Mouse (Mus musculus): ENCODE results near the gene Mul1. TPM values are rescaled to one million over a fixed set of nuclear protein-coding genes. Genes with fewer than 3 reads are reported as not detected.
"Not testable (repeated sequence)": the region's sequence is repeated elsewhere in the genome, so short reads cannot be mapped to it uniquely, and the experiment has no call there.

Gene Mul1
- polyA plus RNA-seq, 1 experiment from 2014 or later, result 20.7 TPM

DNA sequence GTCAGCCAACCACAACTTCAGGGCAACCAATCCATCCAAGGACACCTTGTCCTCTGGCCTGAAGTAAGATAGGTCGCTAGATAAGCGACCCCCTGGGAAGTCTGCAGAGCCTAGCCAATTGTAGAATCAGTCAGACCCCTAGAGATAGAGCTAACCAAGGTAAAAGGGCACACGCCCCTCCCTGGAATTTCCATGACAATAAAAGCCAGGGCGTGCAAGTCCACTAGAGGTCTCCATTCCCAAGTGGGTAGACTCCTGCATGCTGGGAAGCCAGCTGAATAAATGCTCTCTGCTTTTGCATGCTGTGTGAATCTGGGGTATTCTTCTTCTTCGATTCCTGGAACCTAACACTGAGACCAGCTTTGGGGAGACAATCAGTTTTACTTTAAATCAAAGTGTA lies 18.1 kb upstream of the Mul1 start:
- H3K9me3 ChIP-seq (replicated peaks), result no peaks in the 10 kb centered on the region
- 59% methylated on average over 5 of the region's 5 CpGs for WGBS
- peaks cover 79% of the 10 kb centered on the region for H3K27me3 ChIP-seq (ENCODE audit: low read depth, poor library complexity, severe bottlenecking)
- no peaks in the 10 kb centered on the region for H3K36me3 ChIP-seq
- no peak overlapping the region for H3K27ac ChIP-seq
- H3K4me1 ChIP-seq, result peaks cover 5% of the 10 kb centered on the region
- no peak overlapping the region for H3K4me3 ChIP-seq
- no peak for DNase-seq (ENCODE audit: low spot score)

DNA sequence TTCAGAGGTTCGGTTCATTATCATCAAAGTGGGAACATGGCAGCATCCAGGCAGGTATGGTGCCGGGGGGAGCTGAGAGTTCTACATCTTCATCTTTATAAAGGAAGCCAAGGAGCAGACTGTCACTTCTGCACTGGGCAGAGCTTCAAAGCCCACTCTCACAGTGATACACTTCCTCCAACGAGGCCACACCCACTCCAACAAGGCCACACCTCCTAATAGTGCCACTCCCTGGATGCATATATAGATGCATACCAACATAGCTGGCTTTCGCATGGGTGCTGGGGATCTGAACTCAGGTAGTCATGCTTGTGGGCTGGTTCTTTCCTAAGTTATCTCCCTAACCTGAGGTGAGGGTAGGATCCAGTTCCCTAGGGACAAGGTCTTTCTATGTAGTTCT lies 16.6 kb upstream of the Mul1 start:
- Histone ChIP-seq H3K27me3 (ENCODE audit: low read depth, poor library complexity, severe bottlenecking) (peaks cover 69% of the 10 kb centered on the region), H3K4me3 (no peak overlapping the region), H3K9me3 (replicated peaks) (no peaks in the 10 kb centered on the region), H3K4me1 (peaks cover 5% of the 10 kb centered on the region), H3K27ac (no peak overlapping the region), H3K36me3 (no peaks in the 10 kb centered on the region)
- 83% methylated on average over 4 of the region's 4 CpGs for WGBS
- no peak for DNase-seq (ENCODE audit: low spot score)

GRCm38 (mm10) chr4:138418340-138418957 lies 16.0 kb upstream of the Mul1 start:
- no peak for DNase-seq (ENCODE audit: low spot score)
- H3K4me3 ChIP-seq, result no peak overlapping the region
- WGBS, result 71% methylated on average over 11 of the region's 11 CpGs
- H3K27ac ChIP-seq, result no peak overlapping the region
- no peaks in the 10 kb centered on the region for H3K9me3 ChIP-seq (replicated peaks)
- H3K4me1 ChIP-seq, result peaks cover 5% of the 10 kb centered on the region
- no peaks in the 10 kb centered on the region for H3K36me3 ChIP-seq
- peaks cover 65% of the 10 kb centered on the region for H3K27me3 ChIP-seq (ENCODE audit: low read depth, poor library complexity, severe bottlenecking)

GRCm38 (mm10) chr4:138425028-138425427 lies 9.4 kb upstream of the Mul1 start:
- Histone ChIP-seq H3K4me1 (no peaks in the 10 kb centered on the region), H3K36me3 (no peaks in the 10 kb centered on the region), H3K27me3 (ENCODE audit: low read depth, poor library complexity, severe bottlenecking) (peaks cover 19% of the 10 kb centered on the region), H3K9me3 (replicated peaks) (no peaks in the 10 kb centered on the region), H3K27ac (no peak overlapping the region), H3K4me3 (no peak overlapping the region)
- WGBS, result 88% methylated on average over 6 of the region's 6 CpGs
- DNase-seq (ENCODE audit: low spot score), result no peak

- not testable (repeated sequence) for H3K4me1 ChIP-seq; H3K36me3 ChIP-seq; H3K27ac ChIP-seq; H3K4me3 ChIP-seq; H3K9me3 ChIP-seq (replicated peaks); DNase-seq (ENCODE audit: low spot score)
- peaks cover 17% of the 10 kb centered on the region; the same call in 1 of the 2 replicates for H3K27me3 ChIP-seq (ENCODE audit: low read depth, poor library complexity, severe bottlenecking)
- 89% methylated on average over 14 of the region's 14 CpGs for WGBS
These were observed 8.9 kb upstream of the Mul1 start for GRCm38 (mm10) chr4:138425604-138426003.

GRCm38 (mm10) chr4:138426778-138427705 lies 7.4 kb upstream of the Mul1 start:
- Histone ChIP-seq H3K36me3 (no peaks in the 10 kb centered on the region), H3K9me3 (replicated peaks) (no peaks in the 10 kb centered on the region), H3K4me3 (no peak overlapping the region), H3K4me1 (peaks cover 6% of the 10 kb centered on the region), H3K27me3 (ENCODE audit: low read depth, poor library complexity, severe bottlenecking) (peaks cover 6% of the 10 kb centered on the region; the same call in 1 of the 2 replicates), H3K27ac (no peak overlapping the region)
- peak; percentile 80 for DNase-seq (ENCODE audit: low spot score)
- 45% methylated on average over 22 of the region's 22 CpGs for WGBS

DNA sequence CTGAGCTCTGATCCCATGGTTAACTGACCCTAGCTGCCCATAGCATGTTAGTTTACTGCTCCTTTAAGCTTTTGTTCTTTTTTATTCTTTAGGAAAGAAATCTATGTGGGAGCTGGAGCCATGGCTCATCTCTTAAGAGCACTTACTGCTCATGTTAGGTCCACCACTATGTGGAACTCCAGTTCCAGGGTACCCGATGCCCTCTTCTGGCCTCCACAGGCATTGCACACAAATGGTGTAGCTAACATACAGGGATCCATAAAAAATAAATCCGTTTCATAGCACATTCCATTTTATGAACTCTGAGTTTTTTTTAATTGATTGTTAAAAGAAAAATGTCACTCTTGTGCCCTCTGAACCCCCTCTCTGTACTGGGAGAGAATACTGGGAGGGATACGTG lies 4.7 kb upstream of the Mul1 start:
- no peaks in the 10 kb centered on the region for H3K36me3 ChIP-seq
- peak; percentile 56 for DNase-seq (ENCODE audit: low spot score)
- WGBS, result 39% methylated on average over 3 of the region's 3 CpGs
- H3K27me3 ChIP-seq (ENCODE audit: low read depth, poor library complexity, severe bottlenecking), result peaks cover 6% of the 10 kb centered on the region; the same call in 1 of the 2 replicates
- no peak overlapping the region for H3K4me3 ChIP-seq
- H3K27ac ChIP-seq, result no peak overlapping the region
- H3K9me3 ChIP-seq (replicated peaks), result no peaks in the 10 kb centered on the region
- H3K4me1 ChIP-seq, result peaks cover 12% of the 10 kb centered on the region

DNA sequence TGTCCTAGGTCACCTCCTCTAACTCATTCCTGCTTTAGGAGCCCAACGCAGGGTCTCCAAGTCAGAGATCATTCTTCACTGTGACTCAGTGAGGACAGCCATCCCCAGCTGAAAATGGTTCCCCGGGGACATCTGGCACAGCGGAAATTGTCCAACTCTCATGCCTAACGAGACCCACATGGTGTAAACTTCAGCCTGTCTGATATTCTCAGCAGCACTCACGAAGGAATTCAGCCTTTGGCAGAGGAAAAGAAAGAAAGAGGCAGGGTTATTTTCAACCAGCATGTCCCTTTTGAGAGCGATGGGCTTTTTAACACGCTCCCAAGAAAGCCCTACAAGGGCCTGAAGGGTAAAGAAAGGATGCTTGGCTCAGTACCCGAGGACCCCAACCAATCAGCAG lies 3.1 kb upstream of the Mul1 start:
- peak overlapping the region; percentile 39; the same call in 1 of the 2 replicates for H3K27ac ChIP-seq
- no peaks in the 10 kb centered on the region for H3K9me3 ChIP-seq (replicated peaks)
- peaks cover 5% of the 10 kb centered on the region for H3K36me3 ChIP-seq
- H3K4me3 ChIP-seq, result no peak overlapping the region
- peaks cover 25% of the 10 kb centered on the region for H3K4me1 ChIP-seq
- peak; percentile 48 for DNase-seq (ENCODE audit: low spot score)
- peaks cover 6% of the 10 kb centered on the region; the same call in 1 of the 2 replicates for H3K27me3 ChIP-seq (ENCODE audit: low read depth, poor library complexity, severe bottlenecking)
- WGBS, result 32% methylated on average over 8 of the region's 8 CpGs

GRCm38 (mm10) chr4:138440062-138440461 lies 5.6 kb downstream of the Mul1 start:
- Histone ChIP-seq H3K4me1 (peaks cover 11% of the 10 kb centered on the region), H3K27me3 (ENCODE audit: low read depth, poor library complexity, severe bottlenecking) (peaks cover 16% of the 10 kb centered on the region; the same call in 1 of the 2 replicates), H3K27ac (no peak overlapping the region), H3K9me3 (replicated peaks) (no peaks in the 10 kb centered on the region), H3K36me3 (peaks cover 67% of the 10 kb centered on the region), H3K4me3 (no peak overlapping the region)
- DNase-seq (ENCODE audit: low spot score), result no peak
- WGBS, result 67% methylated on average over 3 of the region's 3 CpGs

GRCm38 (mm10) chr4:138444941-138445340 lies 10.5 kb downstream of the Mul1 start:
- DNase-seq (ENCODE audit: low spot score), result peak; percentile 28
- peaks cover 26% of the 10 kb centered on the region for H3K36me3 ChIP-seq
- no peaks in the 10 kb centered on the region for H3K9me3 ChIP-seq (replicated peaks)
- 21% methylated on average over 5 of the region's 5 CpGs for WGBS
- H3K4me3 ChIP-seq, result no peak overlapping the region
- no peak overlapping the region for H3K27ac ChIP-seq
- H3K4me1 ChIP-seq, result peaks cover 17% of the 10 kb centered on the region
- H3K27me3 ChIP-seq (ENCODE audit: low read depth, poor library complexity, severe bottlenecking), result peaks cover 61% of the 10 kb centered on the region

GRCm38 (mm10) chr4:138446981-138447380 lies 12.5 kb downstream of the Mul1 start:
- Histone ChIP-seq H3K36me3 (peaks cover 6% of the 10 kb centered on the region), H3K27ac (no peak overlapping the region), H3K27me3 (ENCODE audit: low read depth, poor library complexity, severe bottlenecking) (peaks cover 78% of the 10 kb centered on the region), H3K4me3 (no peak overlapping the region), H3K4me1 (peaks cover 17% of the 10 kb centered on the region), H3K9me3 (replicated peaks) (no peaks in the 10 kb centered on the region)
- no peak for DNase-seq (ENCODE audit: low spot score)
- WGBS, result 33% methylated on average over 13 of the region's 13 CpGs

GRCm38 (mm10) chr4:138447387-138447786 lies 12.9 kb downstream of the Mul1 start:
- peaks cover 2% of the 10 kb centered on the region; the same call in 1 of the 2 replicates for H3K36me3 ChIP-seq
- WGBS, result 1% methylated on average over 8 of the region's 8 CpGs
- H3K27me3 ChIP-seq (ENCODE audit: low read depth, poor library complexity, severe bottlenecking), result peaks cover 82% of the 10 kb centered on the region
- no peaks in the 10 kb centered on the region for H3K9me3 ChIP-seq (replicated peaks)
- H3K27ac ChIP-seq, result no peak overlapping the region
- peaks cover 17% of the 10 kb centered on the region for H3K4me1 ChIP-seq
- no peak overlapping the region for H3K4me3 ChIP-seq
- peak; percentile 96 for DNase-seq (ENCODE audit: low spot score)
